Comparison of ENCODE assay signal across 5 mouse cellular contexts in genomic region chr19:53580271-53580670, GRCm38 (mm10). TPM values are rescaled to one million over a fixed set of nuclear protein-coding genes. Genes with fewer than 3 reads are reported as not detected.
A peak's percentile ranks its signal among the peaks of the same experiment; 100 is the strongest.
DNase-seq lines count a peak whose midpoint lies in the region; ATAC-seq and TF ChIP-seq lines count a peak whose summit lies in the region.
"Not testable (repeated sequence)": the region's sequence is repeated elsewhere in the genome, so short reads cannot be mapped to it uniquely, and the experiment has no call there.

No protein-coding gene starts in this region.

- WGBS in limb, embryonic 10.5 days: 93% methylated on average over 8 of the region's 8 CpGs
- 81% methylated on average over 8 of the region's 8 CpGs for WGBS in liver, embryonic 11.5 days
- 92% methylated on average over 8 of the region's 8 CpGs for WGBS in midbrain, embryonic 11.5 days
- WGBS in stomach, postnatal 0 days: 93% methylated on average over 8 of the region's 8 CpGs

- H3K27ac ChIP-seq in limb, embryonic 10.5 days; liver, embryonic 11.5 days (ENCODE audit: low read depth, low read length); midbrain, embryonic 11.5 days (ENCODE audit: low read depth, low read length); stomach, postnatal 0 days (replicated peaks): not testable (repeated sequence)

- H3K4me3 ChIP-seq in limb, embryonic 10.5 days; liver, embryonic 11.5 days (ENCODE audit: low read depth, low read length); midbrain, embryonic 11.5 days (ENCODE audit: low read depth, low read length); stomach, postnatal 0 days (ENCODE audit: low read depth, low read length): not testable (repeated sequence)

- H3K36me3 ChIP-seq in limb, embryonic 10.5 days; liver, embryonic 11.5 days (ENCODE audit: control insufficient read depth, insufficient read depth, low read length); midbrain, embryonic 11.5 days (ENCODE audit: control insufficient read depth, insufficient read depth, low read length); stomach, postnatal 0 days (ENCODE audit: control insufficient read depth, insufficient read depth, low read length): not testable (repeated sequence)

- H3K27me3 ChIP-seq in limb, embryonic 10.5 days (ENCODE audit: low read depth, poor library complexity, severe bottlenecking); liver, embryonic 11.5 days (replicated peaks; ENCODE audit: control insufficient read depth, insufficient read depth, low read length); midbrain, embryonic 11.5 days (ENCODE audit: control insufficient read depth, insufficient read depth, low read length); stomach, postnatal 0 days (ENCODE audit: control insufficient read depth, insufficient read depth, low read length): not testable (repeated sequence)

- not testable (repeated sequence) for TF ChIP-seq CTCF in stomach, postnatal 0 days (IDR thresholded peaks at IDR 0.05; ENCODE audit: low read depth)

- H3K4me2 ChIP-seq in liver, embryonic 11.5 days; midbrain, embryonic 11.5 days; stomach, postnatal 0 days (replicated peaks; ENCODE audit: low read depth): not testable (repeated sequence)

- not testable (repeated sequence) for H3K9ac ChIP-seq in liver, embryonic 11.5 days (ENCODE audit: low read depth, low read length); midbrain, embryonic 11.5 days (ENCODE audit: low read length); stomach, postnatal 0 days (ENCODE audit: low read length)

- not testable (repeated sequence) for H3K4me1 ChIP-seq in limb, embryonic 10.5 days; liver, embryonic 11.5 days (replicated peaks; ENCODE audit: control insufficient read depth, insufficient read depth, low read length); midbrain, embryonic 11.5 days (ENCODE audit: control insufficient read depth, insufficient read depth, low read length); stomach, postnatal 0 days (replicated peaks; ENCODE audit: control insufficient read depth, insufficient read depth)

- TF ChIP-seq EP300 in stomach, postnatal 0 days (optimal IDR thresholded peaks at IDR 0.05): not testable (repeated sequence)

- H3K9me3 ChIP-seq in limb, embryonic 10.5 days (replicated peaks): peaks cover 15% of the 10 kb centered on the region
- not testable (repeated sequence) for H3K9me3 ChIP-seq in liver, embryonic 11.5 days (ENCODE audit: control insufficient read depth, low read length); midbrain, embryonic 11.5 days (ENCODE audit: control insufficient read depth, low read length); stomach, postnatal 0 days (ENCODE audit: control insufficient read depth, low read length)

- DNase-seq in heart, adult 11 months: peak; percentile 78
- peak; percentile 17 for DNase-seq in limb, embryonic 10.5 days (ENCODE audit: low spot score)
- DNase-seq in liver, embryonic 11.5 days (ENCODE audit: low spot score): peak; percentile 15
- peak; percentile 12 for DNase-seq in midbrain, embryonic 11.5 days (ENCODE audit: low spot score, missing footprints)
- DNase-seq in stomach, postnatal 0 days (ENCODE audit: low spot score): peak; percentile 12

- ATAC-seq in liver, embryonic 11.5 days (replicated peaks; ENCODE audit: low FRiP score); midbrain, embryonic 11.5 days (ENCODE audit: low FRiP score); stomach, postnatal 0 days (ENCODE audit: low FRiP score, low TSS enrichment): not testable (repeated sequence)

RNA-seq across cellular contexts. Expression of gene Nutf2-ps1, which starts 8.6 kb away (rescaled TPM):
- polyA plus RNA-seq in limb, embryonic 10.5 days (2016; fragmentation: Nextera tagmentation; extraction: Ambion mirVana): 549 and 585 TPM in 2 replicates
- polyA plus RNA-seq in liver, embryonic 11.5 days (2014; fragmentation: Nextera tagmentation; extraction: Ambion mirVana): 400 and 410 TPM in 2 replicates
- 516 and 544 TPM in 2 replicates for polyA plus RNA-seq in midbrain, embryonic 11.5 days (2014; fragmentation: Nextera tagmentation; extraction: Ambion mirVana)
- 168 and 177 TPM in 2 replicates for polyA plus RNA-seq in stomach, postnatal 0 days (2015; fragmentation: Nextera tagmentation; extraction: Ambion mirVana)

RNA-seq across cellular contexts. Expression of gene Smc3, which starts 19.9 kb away (rescaled TPM):
- polyA plus RNA-seq in limb, embryonic 10.5 days (2016; fragmentation: Nextera tagmentation; extraction: Ambion mirVana): 62.4 and 77.0 TPM in 2 replicates
- polyA plus RNA-seq in liver, embryonic 11.5 days (2014; fragmentation: Nextera tagmentation; extraction: Ambion mirVana): 80.6 and 82.5 TPM in 2 replicates
- polyA plus RNA-seq in midbrain, embryonic 11.5 days (2014; fragmentation: Nextera tagmentation; extraction: Ambion mirVana): 95.1 and 102 TPM in 2 replicates
- 24.9 and 27.0 TPM in 2 replicates for polyA plus RNA-seq in stomach, postnatal 0 days (2015; fragmentation: Nextera tagmentation; extraction: Ambion mirVana)

RNA-seq across cellular contexts. Expression of gene Dusp5, which starts 51.4 kb away (rescaled TPM):
- 6.4 and 8.9 TPM in 2 replicates for polyA plus RNA-seq in limb, embryonic 10.5 days (2016; fragmentation: Nextera tagmentation; extraction: Ambion mirVana)
- 6.7 TPM in 2 replicates for polyA plus RNA-seq in liver, embryonic 11.5 days (2014; fragmentation: Nextera tagmentation; extraction: Ambion mirVana)
- 1.9 and 2.9 TPM in 2 replicates for polyA plus RNA-seq in midbrain, embryonic 11.5 days (2014; fragmentation: Nextera tagmentation; extraction: Ambion mirVana)
- 14.1 and 18.5 TPM in 2 replicates for polyA plus RNA-seq in stomach, postnatal 0 days (2015; fragmentation: Nextera tagmentation; extraction: Ambion mirVana)

Comparison
In these comparisons a context has a peak if more than half of its experiments do, and no peak if none do; other contexts are left out.
1. DNase-seq: peak in every context shown above with its lines; median percentile 78 in heart, adult 11 months; 17 in limb, embryonic 10.5 days; 15 in liver, embryonic 11.5 days; 12 in midbrain, embryonic 11.5 days; 12 in stomach, postnatal 0 days.